Mouse (Mus musculus) spleen, postnatal 36 days (tissue): ENCODE data around the gene Slc22a20.

ENCODE experiments used
- DNase-seq, 2 experiments: peaks; one replicate each; pipeline ENCODE4 v3.0.0; 2022; ENCODE audit warnings: low spot score in 2 of 2, mixed read lengths in 1 of 2

Slc22a20 gene

GRCm38 (mm10) chr19:5989585-5989984, 3.6 kb upstream of the Slc22a20 start:
- no peak for DNase-seq

GRCm38 (mm10) chr19:5988815-5989452, 3.0 kb upstream of the Slc22a20 start:
- DNase-seq, result peak; percentile 67 to 72

GRCm38 (mm10) chr19:5988027-5988814, 2.3 kb upstream of the Slc22a20 start:
- DNase-seq, result peak; percentile 69 to 73

- DNase-seq, result no peak
Observed at GRCm38 (mm10) chr19:5980477-5980876, 5.5 kb downstream of the Slc22a20 start.

DNA sequence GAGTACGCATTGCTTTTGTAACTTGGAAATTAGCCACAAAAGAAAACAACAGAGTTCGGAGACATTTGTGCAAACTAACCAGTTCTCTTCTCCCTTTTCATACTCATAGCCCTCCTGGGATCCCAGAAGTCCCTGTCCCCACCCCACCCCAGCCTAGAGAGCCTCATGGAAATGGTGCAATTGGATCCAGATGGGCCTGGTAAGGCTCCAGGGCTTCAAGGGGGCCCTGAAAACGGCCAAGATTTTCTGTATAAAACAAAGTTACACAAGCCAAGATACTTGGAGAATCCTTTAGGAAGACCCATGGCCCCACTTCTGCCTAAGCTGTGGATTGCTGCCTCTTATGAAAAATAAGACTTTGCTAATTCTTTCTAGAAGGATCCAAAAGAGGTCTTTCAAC, 8.2 kb downstream of the Slc22a20 start:
- no peak for DNase-seq

GRCm38 (mm10) chr19:5975676-5976075, 10.3 kb downstream of the Slc22a20 start:
- no peak for DNase-seq

- DNase-seq, result no peak
Observed at GRCm38 (mm10) chr19:5975112-5975511, 10.8 kb downstream of the Slc22a20 start.

DNA sequence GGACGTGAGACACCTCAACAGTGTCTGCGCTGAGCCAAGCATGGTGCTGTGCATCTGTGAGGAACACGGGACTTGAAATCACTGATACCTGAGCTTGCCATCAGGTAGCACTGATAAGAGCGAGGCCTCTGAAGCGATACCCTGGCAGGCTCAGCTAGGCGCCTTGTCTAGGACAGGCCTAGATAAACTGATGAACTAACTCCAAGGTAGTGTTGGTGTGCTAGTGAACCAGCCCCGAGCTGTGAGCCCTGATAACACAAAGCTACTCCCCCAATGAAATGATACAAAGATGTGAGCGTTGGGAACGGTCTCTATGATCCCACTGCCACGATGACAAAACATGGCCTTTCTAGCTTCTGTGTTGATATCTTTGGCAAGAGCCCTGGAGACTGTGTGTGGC, 18.3 kb downstream of the Slc22a20 start:
- peak in 1 of 2 experiments; percentile 40 for DNase-seq

DNA sequence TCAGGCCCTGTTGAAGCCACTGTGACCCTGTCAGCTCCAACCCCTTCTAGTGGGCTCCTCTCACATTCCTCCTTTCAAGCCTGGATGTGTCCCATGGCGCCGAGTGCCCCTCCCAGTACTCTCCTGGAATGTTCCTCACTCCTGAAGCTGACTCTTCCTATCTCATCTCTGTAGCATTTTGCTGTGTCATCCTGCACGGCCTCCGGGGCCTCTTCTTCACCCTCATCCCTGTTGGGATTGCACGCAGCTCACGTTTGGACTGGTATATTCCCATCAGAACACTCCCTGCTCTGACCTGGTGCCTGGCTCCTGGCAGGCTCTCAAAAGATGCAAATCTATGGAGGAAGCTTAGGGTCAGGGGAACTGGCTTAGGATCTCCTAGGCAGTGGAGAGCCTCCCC, 19.2 kb downstream of the Slc22a20 start:
- DNase-seq, result no peak

- no peak for DNase-seq
Observed at GRCm38 (mm10) chr19:5965910-5966309, 20.0 kb downstream of the Slc22a20 start.

GRCm38 (mm10) chr19:5965280-5965679, 20.7 kb downstream of the Slc22a20 start:
- peak; percentile 67 to 77 for DNase-seq

GRCm38 (mm10) chr19:5964804-5965203, 21.1 kb downstream of the Slc22a20 start:
- DNase-seq, result no peak

- DNase-seq, result peak; percentile 88 to 89
Observed at GRCm38 (mm10) chr19:5963883-5964562, 21.9 kb downstream of the Slc22a20 start, which contains the start of gene Pola2. Gene Pola2 (minus strand): TSS chr19:5964202.

- no peak for DNase-seq
Observed at GRCm38 (mm10) chr19:5962651-5963050, 23.3 kb downstream of the Slc22a20 start.

- DNase-seq, result no peak
Observed at GRCm38 (mm10) chr19:5957371-5957770, 28.6 kb downstream of the Slc22a20 start.

GRCm38 (mm10) chr19:5956685-5957084, 29.3 kb downstream of the Slc22a20 start:
- DNase-seq, result peak; percentile 52 to 70

GRCm38 (mm10) chr19:5955704-5956670, 30.0 kb downstream of the Slc22a20 start:
- DNase-seq, result no peak

GRCm38 (mm10) chr19:5954936-5955335, 31.0 kb downstream of the Slc22a20 start:
- DNase-seq, result no peak

DNA sequence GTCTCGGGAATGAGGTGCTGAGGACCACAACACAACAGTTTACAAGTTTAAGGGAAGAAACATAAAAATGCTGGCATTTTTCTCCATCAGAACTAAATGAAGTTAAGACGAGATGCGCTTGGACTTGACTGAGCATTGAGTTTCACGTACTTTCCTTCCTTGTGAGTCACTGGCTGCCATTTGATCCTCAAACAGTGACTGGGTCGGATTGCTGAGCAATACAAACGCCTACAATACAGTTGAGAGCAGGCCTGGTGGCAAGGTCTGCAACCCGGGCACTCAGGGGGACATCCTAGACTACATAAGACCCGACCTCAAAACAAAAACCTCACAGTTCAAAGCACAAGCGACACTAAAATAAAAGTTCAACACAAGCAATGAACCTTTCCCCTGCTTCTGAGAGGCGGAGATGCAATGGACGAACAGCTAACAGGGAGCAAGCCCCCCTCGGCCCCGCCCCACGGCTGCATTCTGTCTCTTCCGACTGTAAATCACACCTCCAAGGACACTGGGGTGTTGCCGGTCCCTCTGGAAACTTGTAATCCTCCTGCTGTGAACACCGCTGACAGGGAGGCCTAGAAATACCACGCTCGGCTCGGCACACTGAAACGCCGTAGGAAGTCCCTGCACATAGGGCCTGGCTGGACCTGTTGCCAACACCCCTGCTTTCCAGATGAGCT, 31.8 kb downstream of the Slc22a20 start:
- DNase-seq, result no peak

GRCm38 (mm10) chr19:5953201-5953770, 32.7 kb downstream of the Slc22a20 start:
- DNase-seq, result no peak
